Mouse (Mus musculus) layer of hippocampus, adult 8-10 months (tissue): ENCODE measurements around the gene Spata31d1c. TPM values are rescaled to one million over a fixed set of nuclear protein-coding genes. Genes with fewer than 3 reads are reported as not detected.

Source experiments
- DNase-seq, 2 experiments: peaks; one replicate each; pipeline ENCODE4 v3.0.0; 2022; ENCODE audit warnings: low spot score in 2 of 2
- total RNA-seq, 4 experiments: library from RNA; stranded (reverse); gene quantifications; 2 replicates each; pipeline ENCODE4 v1.2.4; 2022

The Spata31d1c gene
- total RNA-seq = not detected

- no peak for DNase-seq
Observed at GRCm38 (mm10) chr13:65032758-65033157, at the start of gene Spata31d1c. Gene Spata31d1c (plus strand): TSS chr13:65033058.

GRCm38 (mm10) chr13:64988828-64989227 is 44.0 kb upstream of the Spata31d1c start:
- DNase-seq = no peak

GRCm38 (mm10) chr13:65005414-65005813 is 27.4 kb upstream of the Spata31d1c start:
- no peak for DNase-seq

GRCm38 (mm10) chr13:65006760-65007159 is 26.1 kb upstream of the Spata31d1c start:
- no peak for DNase-seq

GRCm38 (mm10) chr13:65007971-65008370 is 24.9 kb upstream of the Spata31d1c start:
- DNase-seq = no peak

- DNase-seq = no peak
Observed at GRCm38 (mm10) chr13:65011052-65011738, 21.7 kb upstream of the Spata31d1c start.

- DNase-seq = no peak
Observed at GRCm38 (mm10) chr13:65035057-65035456, 2.2 kb downstream of the Spata31d1c start.

GRCm38 (mm10) chr13:65052660-65053059 is 19.8 kb downstream of the Spata31d1c start, which contains the start of gene Prss47:
Gene Prss47 (minus strand): TSS chr13:65052760.
- DNase-seq = no peak

- DNase-seq = no peak
Observed at GRCm38 (mm10) chr13:65069969-65070368, 37.1 kb downstream of the Spata31d1c start.

Other genes with a start within 250 kb of the Spata31d1c start
- 1 to 10 TPM; 3.6 to 4.1 (median 4.0) TPM for gene Cntnap3, start 129.1 kb upstream of the Spata31d1c start, total RNA-seq
- not detected for gene Spata31, start 115.7 kb upstream of the Spata31d1c start, total RNA-seq
- gene Prss47, start 19.7 kb downstream of the Spata31d1c start, total RNA-seq = not detected
- gene Mfsd14b, start 79.9 kb downstream of the Spata31d1c start, total RNA-seq = 10 to 100 TPM; 37.1 to 48.9 (median 43.6) TPM
- not detected for gene Olfr465-ps1, start 105.0 kb downstream of the Spata31d1c start, total RNA-seq
- not detected for gene Olfr466, start 117.2 kb downstream of the Spata31d1c start, total RNA-seq
- under 1 TPM in 2 of 4 experiments, not detected in 2; 0.17 to 0.18 TPM for gene Nlrp4f, start 172.9 kb downstream of the Spata31d1c start, total RNA-seq
- under 1 TPM in 2 of 4 experiments, not detected in 2; 0.31 to 0.36 TPM for gene Gm10775, start 226.5 kb downstream of the Spata31d1c start, total RNA-seq
- 10 to 100 TPM; 57.7 to 76.2 (median 66.0) TPM for gene Zfp369, start 245.8 kb downstream of the Spata31d1c start, total RNA-seq